Mouse (Mus musculus) T-cell, adult 2 months (primary cell): Measurements from ENCODE around the gene Rbms3.

ENCODE experiments used
- DNase-seq: peaks from one replicate; pipeline ENCODE4 v3.0.0; 2022; ENCODE audit warnings: low spot score

Gene Rbms3

GRCm38 (mm10) chr9:116639597-116640301 is 990.0 kb downstream of the Rbms3 start:
- DNase-seq: no peak

- no peak for DNase-seq
These were observed 995.9 kb downstream of the Rbms3 start for GRCm38 (mm10) chr9:116633786-116634185.

GRCm38 (mm10) chr9:116633075-116633474 is 996.6 kb downstream of the Rbms3 start:
- no peak for DNase-seq

- no peak for DNase-seq
These were observed 997.9 kb downstream of the Rbms3 start for GRCm38 (mm10) chr9:116631816-116632215.

- DNase-seq: no peak
These were observed 998.9 kb downstream of the Rbms3 start for GRCm38 (mm10) chr9:116630805-116631204.

GRCm38 (mm10) chr9:116620434-116620833 is 1009.3 kb downstream of the Rbms3 start:
- DNase-seq: no peak

GRCm38 (mm10) chr9:116618886-116619285 is 1010.8 kb downstream of the Rbms3 start:
- DNase-seq: no peak

GRCm38 (mm10) chr9:116613276-116613675 is 1016.4 kb downstream of the Rbms3 start:
- DNase-seq: no peak

- DNase-seq: no peak
These were observed 1033.7 kb downstream of the Rbms3 start for GRCm38 (mm10) chr9:116596046-116596445.

- no peak for DNase-seq
These were observed 1037.2 kb downstream of the Rbms3 start for GRCm38 (mm10) chr9:116592486-116592885.

- no peak for DNase-seq
These were observed 1038.6 kb downstream of the Rbms3 start for GRCm38 (mm10) chr9:116591071-116591470.

- no peak for DNase-seq
These were observed 1060.0 kb downstream of the Rbms3 start for GRCm38 (mm10) chr9:116569680-116570079.

- DNase-seq: no peak
These were observed 1063.0 kb downstream of the Rbms3 start for GRCm38 (mm10) chr9:116566711-116567110.

GRCm38 (mm10) chr9:116557781-116558180 is 1071.9 kb downstream of the Rbms3 start:
- DNase-seq: no peak

- DNase-seq: no peak
These were observed 1073.1 kb downstream of the Rbms3 start for GRCm38 (mm10) chr9:116556641-116557040.

GRCm38 (mm10) chr9:116553181-116553580 is 1076.5 kb downstream of the Rbms3 start:
- no peak for DNase-seq

- DNase-seq: no peak
These were observed 1083.6 kb downstream of the Rbms3 start for GRCm38 (mm10) chr9:116546156-116546555.

- DNase-seq: no peak
These were observed 1086.9 kb downstream of the Rbms3 start for GRCm38 (mm10) chr9:116542793-116543192.

- DNase-seq: no peak
These were observed 1087.7 kb downstream of the Rbms3 start for GRCm38 (mm10) chr9:116541976-116542375.

- DNase-seq: no peak
These were observed 1094.0 kb downstream of the Rbms3 start for GRCm38 (mm10) chr9:116535709-116536108.

- DNase-seq: no peak
These were observed 1096.3 kb downstream of the Rbms3 start for GRCm38 (mm10) chr9:116533381-116533780.

- no peak for DNase-seq
These were observed 1098.6 kb downstream of the Rbms3 start for GRCm38 (mm10) chr9:116531121-116531520.

GRCm38 (mm10) chr9:116524386-116524785 is 1105.3 kb downstream of the Rbms3 start:
- no peak for DNase-seq
